Mouse (Mus musculus) forebrain, embryonic 14.5 days (tissue): ENCODE data around the gene Clasp2. TPM values are rescaled to one million over a fixed set of nuclear protein-coding genes. Genes with fewer than 3 reads are reported as not detected.
"Not testable (repeated sequence)": the region's sequence is repeated elsewhere in the genome, so short reads cannot be mapped to it uniquely, and the experiment has no call there.

Experiments used
- ATAC-seq: fragments of 200-750 bp; cut with Nextera tagmentation; 2 replicates; pipeline ENCODE4 v1.8.0; 2017; ENCODE audit warnings: mild to moderate bottlenecking, moderate library complexity
- DNase-seq: peaks from one replicate; pipeline ENCODE4 v3.0.0-alpha.2; 2015; ENCODE audit warnings: low spot score
- H3K27ac ChIP-seq: fragments of 300-500 bp; sonication (generic); 2 replicates; pipeline ENCODE4 v1.5.1; 2014; ENCODE audit warnings: low read depth, mild to moderate bottlenecking, control low read depth, low read length, moderate library complexity
- H3K27me3 ChIP-seq: fragments of 300-500 bp; sonication (generic); replicated peaks from 2 replicates; pipeline ENCODE4 v1.6.1; 2014; ENCODE audit warnings: low read length, control low read depth, mixed read lengths; ENCODE audit not compliant: control insufficient read depth, insufficient read depth
- H3K36me3 ChIP-seq: fragments of 300-500 bp; sonication (generic); 2 replicates; pipeline ENCODE4 v1.6.1; 2014; ENCODE audit warnings: low read length, control low read depth; ENCODE audit not compliant: control insufficient read depth, insufficient read depth
- H3K4me1 ChIP-seq: fragments of 300-500 bp; sonication (generic); 2 replicates; pipeline ENCODE4 v1.6.1; 2014; ENCODE audit warnings: antibody characterized with exemption, low read length, control low read depth; ENCODE audit not compliant: control insufficient read depth, insufficient read depth
- H3K4me2 ChIP-seq: fragments of 300-500 bp; sonication (generic); 2 replicates; pipeline ENCODE4 v1.6.1; 2014; ENCODE audit warnings: mild to moderate bottlenecking, control low read depth, low read length
- H3K4me3 ChIP-seq: fragments of 300-500 bp; sonication (generic); 2 replicates; pipeline ENCODE4 v1.5.1; 2014; ENCODE audit warnings: low read depth, low read length, control low read depth
- H3K9ac ChIP-seq: fragments of 300-500 bp; sonication (generic); 2 replicates; pipeline ENCODE4 v1.6.1; 2014; ENCODE audit warnings: mild to moderate bottlenecking, low read length, control low read depth, moderate library complexity
- H3K9me3 ChIP-seq: fragments of 300-500 bp; sonication (generic); replicated peaks from 2 replicates; pipeline ENCODE4 v1.6.1; 2016; ENCODE audit warnings: low read length, control low read depth, mixed read lengths; ENCODE audit not compliant: control insufficient read depth
- whole genome bisulfite sequencing: fragments of 180-500 bp; shearing (Covaris S2); extraction: QIAGEN DNeasy Blood & Tissue Kit; methylation state at CpG from one replicate; pipeline ENCODE4 v1.1.7; 2014; 5-methylcytosine and 5-hydroxymethylcytosine counted together
- polyA plus RNA-seq: library from polyadenylated mRNA; unstranded; fragments of >200 nt; fragmentation: Nextera tagmentation; extraction: Ambion mirVana; gene quantifications from 2 replicates; pipeline ENCODE4 v1.2.1, GENCODE M21; 2014

The Clasp2 gene
- polyA plus RNA-seq, 1 experiment from 2014 or later = 86.2 TPM

DNA sequence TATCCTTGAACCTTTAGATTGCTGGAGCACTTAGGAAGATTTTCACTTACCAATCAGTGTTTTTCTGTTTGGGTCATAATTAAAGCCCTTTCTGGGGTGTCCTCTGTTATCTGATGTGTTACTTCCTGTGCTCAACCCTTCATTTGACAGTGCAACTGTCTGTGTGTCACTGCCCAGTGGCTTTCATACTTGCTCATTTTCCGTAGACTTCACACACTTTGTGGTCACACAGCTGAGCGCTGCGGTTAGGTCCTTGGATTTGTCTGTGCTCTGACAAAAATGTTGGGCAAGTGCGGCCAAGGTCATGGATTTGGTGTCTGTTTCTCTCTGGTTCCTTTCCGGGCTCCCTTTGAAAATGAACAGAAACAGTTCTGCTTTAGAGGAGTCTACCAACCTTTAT lies 118.1 kb downstream of the Clasp2 start:
- Histone ChIP-seq H3K9me3 (no peaks in the 10 kb centered on the region), H3K27ac (no peak overlapping the region), H3K27me3 (no peaks in the 10 kb centered on the region), H3K4me3 (no peak overlapping the region), H3K36me3 (peaks cover 46% of the 10 kb centered on the region), H3K4me1 (no peaks in the 10 kb centered on the region), H3K9ac (no peak overlapping the region), H3K4me2 (no peak overlapping the region)
- 93% methylated on average over 5 of the region's 5 CpGs for WGBS
- no peak for ATAC-seq
- DNase-seq = no peak

DNA sequence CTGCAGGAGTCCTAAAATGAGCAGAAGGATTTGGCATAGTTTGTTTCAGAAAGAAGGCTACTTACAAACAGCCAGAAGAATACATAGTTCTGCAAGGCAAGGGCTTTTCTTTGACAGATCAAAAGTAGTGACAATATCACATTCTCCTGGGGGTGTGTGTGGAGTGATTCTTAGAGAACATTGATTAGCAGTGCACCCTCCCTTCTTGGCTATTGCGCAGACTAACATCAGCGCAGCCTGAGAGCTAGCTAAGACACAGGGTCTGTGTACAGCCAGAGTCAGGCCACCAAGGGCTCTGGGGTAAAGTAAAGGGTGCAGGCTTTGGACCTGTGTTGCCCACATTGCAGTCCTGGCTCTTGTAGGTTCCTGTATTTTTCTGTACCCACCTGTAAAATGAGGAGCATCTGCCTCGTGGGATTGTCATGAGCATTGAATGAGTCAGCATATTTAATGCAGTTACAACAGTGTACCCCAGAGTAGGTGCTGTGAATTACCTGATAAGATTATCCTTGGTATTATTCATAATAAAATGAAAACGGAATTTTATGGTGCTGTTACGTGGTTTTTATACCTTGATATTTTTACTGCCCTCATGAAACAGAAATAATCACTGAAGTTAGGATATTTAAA lies 122.2 kb downstream of the Clasp2 start:
- H3K9ac ChIP-seq = no peak overlapping the region
- ATAC-seq = no peak
- H3K36me3 ChIP-seq = peaks cover 53% of the 10 kb centered on the region

DNA sequence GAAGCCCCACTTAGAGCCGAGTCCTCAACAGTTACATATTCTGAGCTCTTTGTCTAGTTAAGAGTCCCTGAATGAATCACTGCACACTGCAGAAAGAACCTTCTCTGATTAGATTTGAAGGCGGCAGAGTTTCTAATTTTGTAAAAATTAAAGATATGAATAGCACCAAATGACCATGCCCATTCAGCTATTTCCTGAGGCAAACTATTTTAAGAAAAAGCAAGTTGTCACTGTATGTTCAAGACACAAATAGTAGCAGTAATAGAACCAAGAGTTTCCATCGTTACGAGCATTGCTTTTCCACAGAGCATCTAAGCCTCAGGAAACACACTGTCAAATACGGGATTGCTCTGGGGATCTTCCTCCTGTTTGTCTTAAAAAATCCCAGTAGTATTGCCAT lies 126.7 kb downstream of the Clasp2 start:
- H3K9ac ChIP-seq = no peak overlapping the region
- no peak for ATAC-seq
- no peaks in the 10 kb centered on the region for H3K27me3 ChIP-seq
- 91% methylated on average over 5 of the region's 5 CpGs for WGBS
- no peak overlapping the region for H3K27ac ChIP-seq
- no peak for DNase-seq
- H3K36me3 ChIP-seq = peaks cover 74% of the 10 kb centered on the region
- no peaks in the 10 kb centered on the region for H3K4me1 ChIP-seq
- no peaks in the 10 kb centered on the region for H3K9me3 ChIP-seq
- H3K4me2 ChIP-seq = no peak overlapping the region
- H3K4me3 ChIP-seq = no peak overlapping the region

More for the DNA sequence above, 122.2 kb downstream of the Clasp2 start:
- Histone ChIP-seq H3K4me3 (no peak overlapping the region), H3K9me3 (no peaks in the 10 kb centered on the region), H3K27ac (no peak overlapping the region), H3K27me3 (no peaks in the 10 kb centered on the region), H3K4me2 (no peak overlapping the region), H3K4me1 (no peaks in the 10 kb centered on the region)
- no peak for DNase-seq
- WGBS = 92% methylated on average over 5 of the region's 5 CpGs

DNA sequence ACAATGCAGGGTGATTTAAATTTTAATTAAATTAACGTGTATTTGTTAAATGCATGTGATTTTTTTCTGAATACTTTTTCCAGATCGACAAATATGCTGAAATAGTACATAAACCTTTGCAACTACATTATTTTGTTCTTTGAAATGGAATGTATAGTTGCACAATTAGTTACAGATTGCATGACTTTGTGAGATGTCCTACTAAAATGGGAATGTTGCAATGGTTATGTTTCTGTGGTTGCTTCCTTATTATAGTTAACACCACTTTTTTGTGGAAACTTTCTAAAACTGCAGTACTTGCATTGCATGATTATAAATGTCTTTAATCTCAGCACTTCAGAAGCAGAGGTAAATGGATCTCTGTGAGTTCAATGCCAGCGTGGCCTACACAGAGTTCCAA lies 153.6 kb downstream of the Clasp2 start:
- H3K4me2 ChIP-seq = no peak overlapping the region
- H3K4me3 ChIP-seq = no peak overlapping the region
- H3K9ac ChIP-seq = no peak overlapping the region
- H3K36me3 ChIP-seq = peaks cover 79% of the 10 kb centered on the region
- ATAC-seq = no peak
- H3K9me3 ChIP-seq = no peaks in the 10 kb centered on the region
- DNase-seq = no peak
- H3K27ac ChIP-seq = no peak overlapping the region
- no peaks in the 10 kb centered on the region for H3K27me3 ChIP-seq
- no peaks in the 10 kb centered on the region for H3K4me1 ChIP-seq
- 96% methylated on average over 3 of the region's 3 CpGs for WGBS

DNA sequence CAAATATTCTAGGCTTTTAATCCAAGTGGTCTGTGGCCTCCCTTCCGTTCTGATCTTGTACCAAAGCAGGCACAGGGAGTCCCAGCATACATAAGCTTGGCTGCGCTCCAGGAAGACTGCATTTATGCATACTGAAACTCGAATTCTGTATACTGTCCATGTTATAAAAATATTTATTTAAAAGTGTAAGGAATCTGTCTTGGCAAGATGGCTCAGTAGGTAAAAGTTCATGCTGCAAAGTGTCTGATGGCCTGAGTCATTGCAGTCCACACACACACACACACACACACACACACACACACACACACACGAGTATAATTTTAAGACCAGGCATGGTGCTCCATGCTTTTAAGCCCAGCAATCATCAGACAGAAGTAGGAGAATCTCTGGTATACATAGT lies 161.9 kb downstream of the Clasp2 start:
- 85% methylated on average over 4 of the region's 4 CpGs for WGBS
- Histone ChIP-seq H3K9me3 (no peaks in the 10 kb centered on the region), H3K4me1 (no peaks in the 10 kb centered on the region), H3K4me3 (no peak overlapping the region), H3K9ac (no peak overlapping the region), H3K36me3 (peaks cover 76% of the 10 kb centered on the region), H3K27ac (no peak overlapping the region), H3K4me2 (no peak overlapping the region), H3K27me3 (no peaks in the 10 kb centered on the region)
- no peak for ATAC-seq
- no peak for DNase-seq

DNA sequence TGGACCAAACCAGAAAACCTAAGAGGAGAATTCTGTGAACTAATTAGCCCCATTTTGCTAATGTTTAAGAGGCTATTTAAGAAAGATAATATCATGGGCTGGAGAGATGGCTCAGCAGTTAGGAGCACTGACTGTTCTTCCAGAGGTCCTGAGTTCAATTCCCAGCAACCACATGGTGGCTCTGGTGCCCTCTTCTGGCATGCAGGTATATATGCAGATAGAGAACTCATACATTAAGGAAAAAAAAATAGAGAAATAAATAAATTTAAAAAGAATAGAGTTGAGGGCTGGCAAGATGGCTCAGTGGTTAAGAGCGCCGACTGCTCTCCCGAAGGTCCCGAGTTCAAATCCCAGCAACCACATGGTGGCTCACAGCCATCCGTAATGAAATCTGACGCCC lies 163.0 kb downstream of the Clasp2 start:
- 97% methylated on average over 6 of the region's 6 CpGs for WGBS
- DNase-seq = not testable (repeated sequence)

DNA sequence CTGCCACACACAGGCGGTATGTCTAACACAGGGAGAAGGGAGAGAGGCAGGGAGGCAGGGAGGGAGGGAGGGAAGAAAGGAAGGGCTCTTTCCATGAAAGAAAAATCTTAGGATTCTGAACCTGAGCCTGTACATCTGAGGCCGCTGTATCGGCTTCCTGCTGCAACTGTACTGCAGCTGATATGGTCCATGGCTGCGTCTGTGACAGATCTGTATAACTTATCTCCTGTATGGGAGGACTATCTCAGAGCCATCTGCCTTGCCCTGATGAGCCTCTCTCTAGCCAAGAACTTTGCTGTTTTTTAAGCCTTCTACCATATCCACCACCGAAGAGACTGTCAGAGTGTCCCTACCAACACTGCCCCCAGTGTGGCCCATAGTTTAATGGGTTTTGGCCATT lies 174.5 kb downstream of the Clasp2 start:
- Histone ChIP-seq H3K36me3 (peaks cover 78% of the 10 kb centered on the region), H3K4me1 (no peaks in the 10 kb centered on the region), H3K27me3 (no peaks in the 10 kb centered on the region), H3K9ac (no peak overlapping the region), H3K9me3 (no peaks in the 10 kb centered on the region), H3K27ac (no peak overlapping the region), H3K4me2 (no peak overlapping the region), H3K4me3 (no peak overlapping the region)
- DNase-seq (no peak), ATAC-seq (no peak)
- 97% methylated on average over 5 of the region's 5 CpGs for WGBS

More for the DNA sequence above, 163.0 kb downstream of the Clasp2 start:
- not testable (repeated sequence) for H3K4me1 ChIP-seq, ATAC-seq, H3K27me3 ChIP-seq, H3K4me2 ChIP-seq, H3K27ac ChIP-seq, H3K9me3 ChIP-seq, H3K4me3 ChIP-seq, H3K9ac ChIP-seq
- H3K36me3 ChIP-seq = peaks cover 79% of the 10 kb centered on the region

DNA sequence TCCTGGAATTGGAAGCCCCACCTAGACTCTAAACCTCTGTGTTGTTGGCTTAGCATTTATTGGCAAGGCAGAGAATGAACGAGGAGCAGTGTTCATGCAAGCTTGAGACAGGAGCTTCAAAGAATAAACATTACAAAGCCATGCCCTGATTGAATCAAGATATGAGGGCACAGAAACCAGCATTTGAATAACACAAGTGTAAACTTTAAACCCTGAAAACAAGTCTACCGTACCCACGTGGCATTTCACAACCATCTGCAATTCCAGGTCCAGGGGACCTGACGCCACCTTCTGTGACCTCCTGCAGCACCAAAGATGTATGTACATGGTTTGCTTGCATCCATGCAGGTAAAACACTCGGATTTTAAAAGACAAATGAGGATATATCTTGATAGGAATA lies 181.4 kb downstream of the Clasp2 start:
- Histone ChIP-seq H3K9ac (no peak overlapping the region), H3K9me3 (no peaks in the 10 kb centered on the region), H3K27me3 (no peaks in the 10 kb centered on the region), H3K27ac (no peak overlapping the region), H3K4me2 (no peak overlapping the region), H3K4me3 (no peak overlapping the region), H3K36me3 (peaks cover 56% of the 10 kb centered on the region), H3K4me1 (no peaks in the 10 kb centered on the region)
- ATAC-seq (no peak), DNase-seq (no peak)
- WGBS = 96% methylated on average over 5 of the region's 5 CpGs

DNA sequence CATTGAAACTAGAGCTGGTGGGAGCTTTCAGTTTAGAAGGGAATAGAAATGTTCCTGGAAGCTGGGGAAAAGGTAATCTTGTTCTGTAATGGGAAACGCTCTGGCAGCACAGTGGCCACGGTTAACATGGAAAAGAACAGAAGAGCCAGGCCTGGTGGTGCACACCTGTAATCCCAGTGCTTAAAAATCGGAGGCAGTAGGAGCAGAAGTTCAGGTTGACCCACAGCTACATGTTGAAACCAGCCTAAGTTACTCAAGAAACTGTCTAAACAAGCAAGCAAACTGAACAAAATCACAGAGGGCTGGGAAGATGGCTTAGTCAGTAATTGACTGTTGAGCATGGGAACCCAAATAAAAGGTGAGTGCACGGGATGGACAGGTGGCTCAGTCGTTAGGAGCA lies 183.6 kb downstream of the Clasp2 start:
- DNase-seq (no peak), ATAC-seq (no peak)
- 85% methylated on average over 5 of the region's 5 CpGs for WGBS
- Histone ChIP-seq H3K9me3 (no peaks in the 10 kb centered on the region), H3K36me3 (peaks cover 37% of the 10 kb centered on the region), H3K4me2 (no peak overlapping the region), H3K9ac (no peak overlapping the region), H3K27ac (no peak overlapping the region), H3K27me3 (no peaks in the 10 kb centered on the region), H3K4me1 (no peaks in the 10 kb centered on the region), H3K4me3 (no peak overlapping the region)
